Mouse (Mus musculus): ENCODE data around the gene Nwd2. TPM values are rescaled to one million over a fixed set of nuclear protein-coding genes. Genes with fewer than 3 reads are reported as not detected.

Nwd2 gene
- total RNA-seq, 1 experiment from 2014 or later, result not detected

DNA sequence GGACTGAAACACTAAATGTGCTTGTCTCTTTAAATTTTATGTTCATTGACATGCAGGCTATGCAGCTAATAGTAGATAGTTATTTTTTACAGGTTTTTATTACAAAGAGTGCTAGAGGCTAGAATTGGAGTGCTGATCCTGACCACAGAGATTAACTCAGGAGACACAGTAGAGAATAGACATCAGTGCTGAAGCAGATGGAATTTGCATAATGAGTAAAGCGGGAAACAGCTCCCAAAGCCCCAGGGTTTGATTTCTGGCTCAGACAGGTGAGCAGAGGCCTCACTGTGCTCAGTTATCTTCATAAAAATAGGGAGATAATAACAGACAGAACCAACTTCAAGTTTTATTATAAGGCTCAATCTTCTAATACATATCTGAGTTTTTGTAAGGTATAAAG, 99.9 kb downstream of the Nwd2 start:
- no peak for ATAC-seq (replicated peaks; ENCODE audit: low read depth, poor library complexity, severe bottlenecking)

DNA sequence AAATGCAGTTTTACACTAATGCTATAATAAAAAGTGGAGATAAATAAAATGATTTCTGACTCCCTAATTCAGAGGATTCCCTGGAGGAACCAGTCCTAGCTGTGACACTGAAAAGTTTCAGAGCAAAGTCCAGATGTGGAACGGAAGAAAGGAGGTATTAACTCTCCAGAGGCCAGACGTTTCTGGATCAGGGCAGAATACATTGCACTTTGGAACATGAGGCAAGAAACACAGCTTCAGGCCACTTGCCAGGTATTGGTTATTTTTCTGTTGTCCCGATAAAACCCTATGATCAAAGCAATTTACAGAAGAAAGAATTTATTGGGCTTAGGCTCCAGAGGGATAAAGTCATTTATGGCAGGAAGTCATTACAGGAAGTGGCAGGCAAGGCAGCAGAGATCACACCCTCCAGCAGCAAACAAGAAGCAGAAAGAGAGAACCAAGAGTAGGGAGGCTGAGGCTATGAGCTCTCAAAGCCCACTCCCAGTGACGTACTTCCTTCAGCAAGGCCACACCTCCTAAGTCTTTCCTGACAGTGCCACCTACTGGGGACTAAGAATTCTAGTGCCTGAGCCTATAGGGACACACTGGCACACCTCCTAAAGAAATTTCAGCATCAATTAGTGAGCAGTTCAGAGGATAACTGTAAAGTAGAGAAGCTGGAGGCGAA, 106.3 kb downstream of the Nwd2 start:
- ATAC-seq (replicated peaks; ENCODE audit: low read depth, poor library complexity, severe bottlenecking), result peak; percentile 76

DNA sequence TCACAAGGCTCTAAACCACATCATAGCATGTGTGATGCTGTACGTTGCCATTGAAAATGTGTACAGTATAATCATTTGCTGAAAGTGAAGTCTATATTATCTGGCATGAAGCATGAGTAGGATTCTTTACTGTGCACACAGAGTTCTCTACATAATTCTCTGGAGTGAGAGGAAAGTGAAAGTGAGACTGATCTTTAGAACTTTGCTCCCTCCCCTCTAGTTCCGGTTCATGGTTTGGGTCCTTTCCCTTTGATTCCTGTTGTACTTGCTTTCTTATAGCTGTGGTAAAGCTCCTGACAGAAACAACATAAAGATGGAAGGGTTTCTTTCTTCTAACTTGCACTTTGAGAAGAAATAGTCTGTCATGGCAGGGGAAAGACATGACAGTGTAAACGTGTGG, 107.0 kb downstream of the Nwd2 start:
- ATAC-seq (replicated peaks; ENCODE audit: low read depth, poor library complexity, severe bottlenecking), result no peak

DNA sequence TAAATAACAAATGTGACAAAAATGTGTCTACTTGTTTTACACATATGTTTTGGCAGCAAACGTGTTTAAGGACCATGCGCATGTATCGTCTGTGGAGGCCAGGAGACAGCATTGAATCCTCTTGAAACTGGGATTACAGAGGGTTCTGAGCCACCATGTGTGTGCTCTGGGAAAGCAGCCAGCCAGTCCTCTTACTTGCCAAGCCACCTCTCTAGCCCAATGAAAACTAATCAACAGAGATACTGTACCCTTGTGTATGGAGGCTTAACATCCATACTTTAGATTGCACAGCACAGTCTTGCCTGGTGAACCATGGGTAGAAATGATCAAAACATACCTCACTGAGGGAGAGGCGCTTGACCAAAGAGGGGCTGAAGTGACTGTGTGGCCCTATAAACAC, 117.0 kb downstream of the Nwd2 start:
- no peak for ATAC-seq (replicated peaks; ENCODE audit: low read depth, poor library complexity, severe bottlenecking)

DNA sequence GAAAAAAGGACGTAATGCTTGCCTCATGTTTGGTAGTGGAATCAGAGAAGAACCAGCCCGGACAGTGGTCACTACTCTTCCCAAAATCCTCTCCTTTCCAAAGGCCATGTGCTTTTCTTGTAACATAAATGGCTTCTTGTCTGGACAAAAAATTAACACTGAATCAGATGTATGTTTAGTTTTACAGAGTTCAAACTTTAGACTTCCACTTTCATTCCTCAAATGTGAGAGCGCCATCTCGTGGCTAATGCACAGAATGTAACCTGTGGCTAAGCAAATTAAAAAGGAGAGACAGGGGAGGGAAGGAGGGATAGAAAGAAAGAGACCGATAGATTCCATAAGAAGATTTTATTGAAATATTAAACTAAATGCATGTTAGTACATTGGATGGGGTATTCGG, 117.8 kb downstream of the Nwd2 start:
- ATAC-seq (replicated peaks; ENCODE audit: low read depth, poor library complexity, severe bottlenecking), result peak; percentile 74

DNA sequence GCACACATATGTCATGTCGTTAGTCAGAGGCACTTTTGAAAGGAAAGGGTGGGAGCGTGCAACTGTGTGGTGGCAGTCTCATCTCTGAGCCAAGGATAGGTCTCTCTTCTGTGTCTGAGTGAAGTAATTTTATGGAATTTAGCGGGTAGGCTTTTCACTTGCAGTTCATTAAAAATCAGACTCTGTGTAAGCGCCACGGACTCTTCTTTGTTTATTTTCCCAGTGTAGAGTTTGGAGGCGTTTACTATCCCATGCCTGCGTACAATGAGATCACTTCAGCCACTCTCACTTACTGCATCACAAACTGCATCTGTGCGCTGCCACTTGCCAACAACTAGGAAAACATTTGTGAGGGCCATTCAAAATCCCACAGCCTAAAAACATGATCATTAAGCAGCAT, 118.6 kb downstream of the Nwd2 start:
- no peak for ATAC-seq (replicated peaks; ENCODE audit: low read depth, poor library complexity, severe bottlenecking)

DNA sequence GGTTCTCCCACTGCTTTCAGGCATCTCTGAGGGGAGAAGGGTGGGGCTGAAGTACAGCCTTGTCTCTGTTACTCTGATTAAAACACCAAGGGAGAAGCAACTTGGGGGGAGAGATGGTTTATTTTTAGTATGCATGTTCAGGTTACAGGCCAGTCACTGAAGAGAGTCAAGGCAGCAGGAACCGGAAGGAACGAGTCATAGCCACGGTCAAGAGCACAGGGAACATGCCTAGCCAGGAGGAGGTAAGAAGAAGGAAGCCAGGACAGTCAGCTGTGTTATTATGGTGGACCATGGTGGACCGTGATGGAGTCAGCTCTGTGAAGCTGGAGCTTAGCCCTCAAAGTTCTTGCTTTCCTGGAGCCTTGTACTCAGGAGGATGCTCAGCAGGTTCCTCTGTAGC, 119.3 kb downstream of the Nwd2 start:
- no peak for ATAC-seq (replicated peaks; ENCODE audit: low read depth, poor library complexity, severe bottlenecking)

DNA sequence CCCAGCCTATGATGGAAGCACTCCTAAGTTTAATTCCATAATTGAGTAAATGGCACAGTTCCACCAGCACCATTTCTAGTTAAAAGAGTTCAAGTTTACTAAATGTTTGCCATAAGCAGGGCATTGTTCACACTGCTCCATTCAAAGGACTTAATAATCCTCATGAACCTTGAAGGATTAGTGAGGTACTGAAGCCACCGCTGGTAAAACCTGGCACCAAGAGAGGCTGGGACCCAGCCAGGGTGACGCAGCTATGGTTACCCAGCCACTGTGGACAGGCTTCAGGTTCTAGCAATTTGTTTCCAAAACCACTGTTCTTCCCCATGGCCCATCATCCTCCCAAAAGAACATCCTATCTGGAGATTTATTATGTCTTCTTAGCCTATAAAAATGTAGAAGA, 124.1 kb downstream of the Nwd2 start:
- ATAC-seq (replicated peaks; ENCODE audit: low read depth, poor library complexity, severe bottlenecking), result no peak

DNA sequence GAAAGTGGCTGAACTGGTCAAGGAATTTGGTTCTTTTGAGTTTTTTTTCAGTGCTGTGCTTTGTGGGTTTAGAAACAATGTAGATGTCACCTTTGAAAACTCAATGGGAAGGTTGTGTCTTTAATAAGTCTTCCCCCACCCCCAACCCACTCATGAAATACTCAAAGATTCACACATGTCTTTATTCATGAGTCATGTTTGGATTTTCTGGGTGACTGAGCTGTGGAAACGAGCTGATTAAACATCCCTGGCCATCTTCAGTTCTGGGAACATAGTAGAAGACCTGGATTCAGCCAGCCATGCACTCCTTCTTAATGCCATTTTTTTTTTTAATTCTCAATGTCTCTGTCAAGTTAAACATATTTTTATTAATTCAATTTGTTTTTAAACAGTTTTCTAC, 124.7 kb downstream of the Nwd2 start:
- ATAC-seq (replicated peaks; ENCODE audit: low read depth, poor library complexity, severe bottlenecking), result no peak

DNA sequence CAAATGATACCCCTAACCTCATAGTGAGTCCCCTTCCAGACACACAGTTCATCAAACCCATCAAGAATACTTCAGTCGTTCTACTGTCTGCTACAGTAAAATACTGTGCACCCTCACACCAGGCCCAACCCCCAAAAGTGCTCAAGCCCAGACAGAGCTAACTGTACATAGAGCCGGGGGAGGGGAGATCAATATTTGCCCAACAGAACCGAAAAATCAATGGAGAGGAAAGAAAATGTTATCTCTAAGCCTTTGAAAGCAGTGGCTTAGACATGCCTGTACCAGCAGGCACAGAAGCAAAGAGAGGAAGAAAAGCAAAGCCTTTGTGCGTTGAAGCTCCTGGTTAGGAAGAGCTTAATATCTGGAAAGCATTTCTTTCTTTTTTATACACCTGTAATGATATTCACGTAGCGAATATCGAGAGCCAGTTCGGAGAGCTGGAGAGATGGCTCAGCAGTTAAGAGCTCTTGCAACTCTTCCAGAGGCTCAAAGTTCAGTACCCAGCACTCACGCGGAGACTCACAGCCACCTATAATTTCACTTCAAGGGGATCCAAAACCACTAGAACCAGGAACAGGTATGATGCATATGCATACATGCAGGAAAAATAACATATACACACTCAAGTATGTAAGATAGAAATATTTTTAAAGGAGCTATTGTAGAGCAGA, 139.4 kb downstream of the Nwd2 start:
- ATAC-seq (replicated peaks; ENCODE audit: low read depth, poor library complexity, severe bottlenecking), result no peak

DNA sequence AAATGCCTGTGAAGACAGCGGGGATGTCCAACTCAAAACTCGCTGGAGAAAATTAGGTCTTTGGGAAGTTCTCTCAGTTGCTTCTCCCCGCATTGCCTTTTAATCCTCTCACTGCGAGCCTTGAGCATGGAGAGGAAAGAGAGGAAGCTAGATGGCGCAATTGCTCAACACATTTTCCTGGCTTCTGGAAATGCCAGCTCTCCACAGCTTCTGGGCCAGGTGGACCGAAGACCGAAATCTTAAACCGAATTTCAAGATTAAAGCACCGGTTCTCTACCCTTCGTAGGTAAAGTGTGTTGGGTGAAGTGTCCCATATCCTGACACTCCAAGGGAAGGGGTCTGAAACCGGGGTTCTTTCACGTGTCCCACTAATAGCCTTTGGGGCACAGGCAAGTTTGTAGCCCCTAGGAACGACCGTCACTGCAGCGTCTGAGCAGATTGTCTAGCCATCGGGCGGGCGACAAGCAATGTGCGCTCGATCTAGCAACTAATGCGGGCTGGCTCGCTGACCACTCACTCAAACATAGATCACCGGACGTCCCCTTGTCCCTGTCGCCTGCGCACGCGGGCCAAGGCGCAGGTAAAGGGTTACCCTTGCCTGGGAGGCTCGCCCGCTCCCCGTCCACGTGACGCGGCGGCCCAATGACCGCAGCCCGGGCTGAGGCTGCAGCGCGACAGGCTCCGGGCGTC, 163.1 kb downstream of the Nwd2 start, which contains the start of gene 0610040J01Rik:
TSS of gene 0610040J01Rik (plus strand) at position 545 of the 690 bp plus-strand sequence.
- ATAC-seq (replicated peaks; ENCODE audit: low read depth, poor library complexity, severe bottlenecking), result peak; percentile 95

DNA sequence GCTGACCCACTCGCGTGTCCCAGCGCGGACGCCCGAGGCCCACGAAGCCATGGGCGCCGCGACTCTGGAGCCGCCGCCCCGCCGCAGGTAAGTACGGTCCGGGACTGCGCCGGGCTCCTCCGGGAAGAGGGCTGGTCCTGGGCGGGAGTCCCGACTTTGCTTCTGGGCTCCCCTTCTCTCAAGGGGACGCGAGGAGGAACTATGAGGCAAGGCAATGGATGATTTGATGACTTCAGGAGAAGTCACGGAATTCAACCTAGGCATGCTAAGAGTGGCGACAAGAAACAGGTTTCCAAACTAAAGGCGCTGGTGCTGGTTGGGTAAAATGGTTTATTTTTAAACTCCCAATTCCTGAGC, 163.6 kb downstream of the Nwd2 start:
- ATAC-seq (replicated peaks; ENCODE audit: low read depth, poor library complexity, severe bottlenecking), result 0 out of 2 replicates have a peak, but pooled peaks have one; percentile 11

DNA sequence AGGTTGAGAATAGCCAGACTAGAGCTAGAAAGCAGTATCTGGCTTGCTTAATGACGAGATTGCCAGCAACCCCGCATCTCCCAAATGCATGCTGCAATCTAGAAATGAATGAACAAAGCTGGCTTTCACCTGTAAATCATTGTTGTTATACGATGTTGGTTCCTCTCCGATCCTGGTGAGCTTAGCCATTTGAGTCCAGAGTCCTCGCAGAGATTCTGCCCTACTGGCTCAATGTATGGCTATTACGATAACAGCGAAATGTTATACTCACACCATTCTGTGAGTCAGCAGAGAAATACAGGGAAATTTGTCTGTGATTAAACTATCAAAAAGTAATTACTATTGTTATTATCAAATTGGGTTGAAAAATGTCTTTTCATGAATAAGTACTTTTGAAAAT, 167.7 kb downstream of the Nwd2 start:
- no peak for ATAC-seq (replicated peaks; ENCODE audit: low read depth, poor library complexity, severe bottlenecking)

DNA sequence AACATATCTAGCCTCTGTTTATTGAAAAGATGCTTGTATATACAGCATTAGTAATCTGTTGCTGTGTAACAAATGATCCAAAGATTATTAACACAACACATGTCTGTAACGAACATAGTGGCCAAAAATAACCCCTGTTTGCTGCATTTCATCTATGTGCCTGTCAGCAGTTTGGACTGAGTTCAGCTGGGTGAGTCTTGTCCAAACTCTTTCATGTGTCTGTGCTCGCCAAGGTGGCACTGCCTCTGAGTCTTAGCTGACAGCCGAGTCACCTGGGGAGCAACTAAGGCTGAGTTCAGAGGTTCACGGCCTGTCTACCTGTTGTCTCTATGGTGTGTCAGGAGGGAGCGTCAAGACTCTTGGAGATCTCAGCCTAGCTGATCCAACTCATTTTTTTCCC, 168.4 kb downstream of the Nwd2 start:
- no peak for ATAC-seq (replicated peaks; ENCODE audit: low read depth, poor library complexity, severe bottlenecking)

DNA sequence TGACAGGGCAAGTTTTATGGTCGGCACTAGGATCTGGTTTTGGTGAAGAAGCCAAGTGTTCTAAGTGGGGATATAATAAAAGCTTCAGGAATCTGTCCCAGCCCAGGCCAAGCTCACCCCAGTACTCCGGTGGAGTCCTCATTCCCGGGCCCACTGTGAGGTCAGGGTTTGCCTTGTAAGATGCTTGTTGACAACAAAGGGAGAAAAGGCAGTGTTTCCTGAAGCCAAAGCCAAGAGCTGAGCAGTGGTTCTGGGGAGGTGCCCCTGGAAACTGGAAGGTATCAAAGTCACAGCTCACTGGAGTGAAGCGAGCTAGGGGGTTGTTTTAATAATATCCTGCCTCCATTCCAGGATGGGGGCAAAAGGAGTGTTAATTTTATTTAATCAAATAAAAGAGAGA, 170.1 kb downstream of the Nwd2 start:
- no peak for ATAC-seq (replicated peaks; ENCODE audit: low read depth, poor library complexity, severe bottlenecking)

DNA sequence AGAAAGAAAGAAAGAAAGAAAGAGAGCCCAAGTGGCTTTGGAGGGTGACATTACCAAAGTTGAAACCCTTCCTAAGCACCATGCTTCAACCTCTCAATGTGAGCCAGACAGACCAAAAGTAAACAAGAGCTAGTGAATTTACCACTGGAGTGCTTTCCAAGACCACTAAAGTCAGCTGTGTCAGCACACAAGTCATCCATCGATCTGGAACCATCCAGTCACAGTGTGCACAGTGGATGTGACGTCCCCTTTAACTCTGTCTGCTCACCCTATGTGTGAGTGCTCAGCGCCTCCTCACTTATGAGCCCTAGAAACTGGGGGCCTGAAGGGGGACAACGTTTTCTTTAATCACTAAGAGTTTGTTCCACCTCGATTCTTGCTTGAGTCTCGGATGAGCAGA, 170.6 kb downstream of the Nwd2 start:
- ATAC-seq (replicated peaks; ENCODE audit: low read depth, poor library complexity, severe bottlenecking), result no peak

DNA sequence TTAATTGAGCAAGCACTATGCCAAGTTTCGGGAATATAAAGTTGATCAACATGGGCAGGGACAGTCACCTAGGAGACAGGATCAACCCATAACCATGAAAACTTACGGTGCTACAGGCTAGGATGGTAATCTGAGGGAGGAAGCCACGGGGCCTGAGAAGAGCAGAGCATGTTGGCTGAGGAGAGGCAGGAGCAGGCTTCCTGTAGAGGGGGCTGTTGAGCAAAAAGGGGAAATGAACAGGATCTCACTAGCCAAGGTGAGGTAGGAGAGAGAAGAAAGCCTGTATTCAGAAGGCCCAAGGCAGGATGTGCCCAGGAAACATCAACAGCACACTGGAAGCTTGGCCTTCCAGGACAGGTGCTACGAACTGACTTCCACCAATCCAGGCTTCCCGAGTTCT, 172.3 kb downstream of the Nwd2 start:
- peak; percentile 40; the same call in 1 of the 2 replicates for ATAC-seq (replicated peaks; ENCODE audit: low read depth, poor library complexity, severe bottlenecking)

DNA sequence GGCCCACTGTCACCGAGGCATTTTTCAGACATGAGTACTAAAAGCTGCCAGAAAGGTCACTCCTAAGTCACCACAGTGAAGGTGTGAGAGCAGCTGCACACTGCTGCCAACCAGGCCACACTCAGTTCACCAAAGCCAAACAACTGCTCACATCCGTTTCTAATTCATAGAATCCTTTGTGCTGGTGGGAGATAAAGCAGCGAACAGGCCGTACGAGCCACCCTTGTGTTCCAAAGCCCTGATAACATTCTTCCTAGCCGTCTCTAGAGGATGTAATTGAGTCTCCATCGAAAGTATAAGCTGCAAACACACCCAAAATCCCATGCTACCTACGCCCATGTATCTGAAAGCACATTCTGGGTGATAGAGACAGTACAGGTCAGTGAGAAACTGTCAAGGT, 173.0 kb downstream of the Nwd2 start:
- no peak; the same call in 1 of the 2 replicates for ATAC-seq (replicated peaks; ENCODE audit: low read depth, poor library complexity, severe bottlenecking)

DNA sequence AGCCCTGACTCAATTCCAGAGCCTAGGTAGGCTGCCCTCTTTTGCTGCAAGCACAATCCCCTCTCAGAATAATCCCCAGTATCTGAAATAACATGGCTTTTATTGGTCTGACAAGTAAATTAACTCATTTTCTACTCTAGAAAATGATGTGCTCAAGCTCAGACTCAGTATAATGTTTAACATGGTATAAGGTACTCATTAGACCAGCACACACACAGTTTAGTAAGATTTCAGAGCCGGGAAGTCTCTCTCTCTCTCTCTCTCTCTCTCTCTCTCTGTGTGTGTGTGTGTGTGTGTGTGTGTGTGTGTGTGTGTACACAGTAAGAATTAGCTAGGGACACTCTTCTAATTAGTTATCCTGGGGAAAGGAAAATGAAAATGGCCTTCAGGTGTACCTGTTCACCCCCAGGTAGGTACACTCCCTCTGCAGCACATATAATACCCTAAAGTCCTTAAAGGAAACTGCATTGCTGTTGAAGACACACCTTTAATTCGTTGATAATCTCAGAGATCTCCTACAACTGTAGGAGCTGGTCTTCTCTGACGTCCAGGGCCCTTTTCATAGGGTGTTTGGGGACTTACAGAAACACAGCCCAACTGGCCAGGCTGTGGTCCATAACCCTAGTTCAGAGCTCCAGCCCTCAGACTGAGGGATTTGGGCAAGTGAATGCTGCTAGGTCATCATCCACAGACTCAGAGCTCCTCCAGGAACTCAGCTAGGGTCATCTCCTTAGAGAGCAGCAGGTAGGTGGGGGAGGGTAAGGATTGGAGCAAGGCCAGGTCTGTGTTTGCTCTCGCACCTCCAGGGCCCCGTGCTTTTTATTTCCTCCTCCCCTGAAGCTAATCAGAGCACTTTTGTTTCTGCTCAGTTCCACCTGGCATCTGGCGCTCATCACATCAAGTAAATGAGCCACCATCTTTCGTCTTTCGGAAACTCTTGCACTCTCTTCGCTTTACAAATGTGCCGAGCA, 174.7 kb downstream of the Nwd2 start:
- no peak for ATAC-seq (replicated peaks; ENCODE audit: low read depth, poor library complexity, severe bottlenecking)

Data from common myeloid progenitor, adult 5-6 weeks (primary cell).